Mouse (Mus musculus): ENCODE data around the gene Phyhd1. TPM values are rescaled to one million over a fixed set of nuclear protein-coding genes. Genes with fewer than 3 reads are reported as not detected.

The Phyhd1 gene
- total and polyA plus RNA-seq, 3 experiments = 0.19 to 1.6 TPM; not detected in 1

- H3K27me3 ChIP-seq (ENCODE audit: control insufficient read depth in 1 of 2, insufficient read depth in 2 of 2, low read length in 2 of 2) = no peaks in the 10 kb centered on the region
- no peak for DNase-seq (ENCODE audit: low read depth, low spot score)
- no peak overlapping the region for H3K27ac ChIP-seq (ENCODE audit: control insufficient read depth, low read depth, low read length)
- H3K9me3 ChIP-seq (replicated peaks; ENCODE audit: insufficient read depth, low read length) = no peaks in the 10 kb centered on the region
- H3K36me3 ChIP-seq (ENCODE audit: control insufficient read depth in 1 of 2, insufficient read depth in 2 of 2, low read length in 2 of 2) = no peaks in the 10 kb centered on the region; a peak in 1 of 4 replicates
- H3K4me1 ChIP-seq (ENCODE audit: control insufficient read depth in 1 of 2, insufficient read depth in 2 of 2, low read length in 2 of 2) = no peaks in the 10 kb centered on the region
- no peak overlapping the region for H3K9ac ChIP-seq (ENCODE audit: control insufficient read depth, low read depth, low read length, poor library complexity, severe bottlenecking)
- H3K4me3 ChIP-seq (ENCODE audit: control insufficient read depth in 1 of 2, insufficient read depth in 1 of 2, low read depth in 2 of 2, low read length in 2 of 2) = no peak overlapping the region
- H3K79me2 ChIP-seq (ENCODE audit: control insufficient read depth, insufficient read depth, low read length, poor library complexity) = no peaks in the 10 kb centered on the region
- TF ChIP-seq ZNF384 (IDR thresholded peaks at IDR 0.05; ENCODE audit: low read depth, low read length) = no peak
- no peak for TF ChIP-seq EP300 (IDR thresholded peaks at IDR 0.05; ENCODE audit: low read depth in 1 of 2, low read length in 2 of 2)
- TF ChIP-seq NRF1 (IDR thresholded peaks at IDR 0.05; ENCODE audit: insufficient read depth, low read depth, low read length, poor library complexity, severe bottlenecking) = no peak
- no peak for TF ChIP-seq POLR2A (IDR thresholded peaks at IDR 0.05; ENCODE audit: control insufficient read depth in 1 of 2, insufficient read depth in 1 of 2, low read depth in 1 of 2, low read length in 2 of 2, poor library complexity in 1 of 2)
- TF ChIP-seq MXI1 (IDR thresholded peaks at IDR 0.05; ENCODE audit: low read depth, low read length) = no peak
- TF ChIP-seq BHLHE40 (IDR thresholded peaks at IDR 0.05; ENCODE audit: borderline replicate concordance, low read depth, low read length) = no peak
- no peak for TF ChIP-seq SIN3A (IDR thresholded peaks at IDR 0.05; ENCODE audit: low read length)
- no peak for TF ChIP-seq KAT2A (conservative IDR thresholded peaks at IDR 0.05; ENCODE audit: low read depth, low read length)
- no peak for TF ChIP-seq CTCF (IDR thresholded peaks at IDR 0.05 in 2 of 3, conservative IDR thresholded peaks at IDR 0.05 in 1 of 3; ENCODE audit: control insufficient read depth in 1 of 3, insufficient read depth in 1 of 3, low read depth in 2 of 3, low read length in 3 of 3, poor library complexity in 1 of 3, severe bottlenecking in 1 of 3)
- TF ChIP-seq MAFK (IDR thresholded peaks at IDR 0.05; ENCODE audit: borderline replicate concordance, low read depth, low read length) = no peak
Measured at GRCm38 (mm10) chr2:30259131-30260064, 6.6 kb upstream of the Phyhd1 start.

GRCm38 (mm10) chr2:30261064-30261736, 4.8 kb upstream of the Phyhd1 start:
- Histone ChIP-seq H3K79me2 (ENCODE audit: control insufficient read depth, insufficient read depth, low read length, poor library complexity) (no peaks in the 10 kb centered on the region; the same call in 1 of the 2 replicates), H3K9ac (ENCODE audit: control insufficient read depth, low read depth, low read length, poor library complexity, severe bottlenecking) (no peak overlapping the region), H3K4me1 (ENCODE audit: control insufficient read depth in 1 of 2, insufficient read depth in 2 of 2, low read length in 2 of 2) (peaks cover 10 to 14% of the 10 kb centered on the region in 2 experiments), H3K27ac (ENCODE audit: control insufficient read depth, low read depth, low read length) (no peak overlapping the region), H3K36me3 (ENCODE audit: control insufficient read depth in 1 of 2, insufficient read depth in 2 of 2, low read length in 2 of 2) (peaks cover 0 to 14% of the 10 kb centered on the region in 2 experiments; a peak in 3 of 4 replicates), H3K4me3 (ENCODE audit: control insufficient read depth in 1 of 2, insufficient read depth in 1 of 2, low read depth in 2 of 2, low read length in 2 of 2) (no peak overlapping the region), H3K27me3 (ENCODE audit: control insufficient read depth in 1 of 2, insufficient read depth in 2 of 2, low read length in 2 of 2) (no peaks in the 10 kb centered on the region), H3K9me3 (replicated peaks; ENCODE audit: insufficient read depth, low read length) (no peaks in the 10 kb centered on the region)
- peak; percentile 37 for DNase-seq (ENCODE audit: low read depth, low spot score)
- TF ChIP-seq ZMIZ1 (IDR thresholded peaks at IDR 0.05; ENCODE audit: low read depth, low read length) (no peak), POLR2A (IDR thresholded peaks at IDR 0.05; ENCODE audit: control insufficient read depth in 1 of 2, insufficient read depth in 1 of 2, low read depth in 1 of 2, low read length in 2 of 2, poor library complexity in 1 of 2) (no peak), CTCF (IDR thresholded peaks at IDR 0.05 in 2 of 3, conservative IDR thresholded peaks at IDR 0.05 in 1 of 3; ENCODE audit: control insufficient read depth in 1 of 3, insufficient read depth in 1 of 3, low read depth in 2 of 3, low read length in 3 of 3, poor library complexity in 1 of 3, severe bottlenecking in 1 of 3) (peak in 1 of 3 experiments; percentile 38; a peak in 2 of 6 replicates), SMC3 (IDR thresholded peaks at IDR 0.05; ENCODE audit: low read depth, low read length) (peak; percentile 32; the same call in 1 of the 2 replicates), EP300 (IDR thresholded peaks at IDR 0.05; ENCODE audit: low read depth in 1 of 2, low read length in 2 of 2) (no peak), USF2 (IDR thresholded peaks at IDR 0.05; ENCODE audit: borderline replicate concordance in 1 of 2, insufficient read depth in 1 of 2, low read depth in 1 of 2, low read length in 2 of 2) (no peak), USF1 (IDR thresholded peaks at IDR 0.05; ENCODE audit: low read depth, low read length) (no peak), RCOR1 (IDR thresholded peaks at IDR 0.05; ENCODE audit: low read depth, low read length) (no peak), ZC3H11A (IDR thresholded peaks at IDR 0.05; ENCODE audit: low read depth, low read length) (no peak), MYB (IDR thresholded peaks at IDR 0.05; ENCODE audit: low read depth, low read length) (no peak), HCFC1 (IDR thresholded peaks at IDR 0.05; ENCODE audit: low read depth, low read length) (no peak), CHD2 (IDR thresholded peaks at IDR 0.05; ENCODE audit: low read length) (no peak), TCF12 (IDR thresholded peaks at IDR 0.05; ENCODE audit: low read depth, low read length) (no peak)

Measured in MEL (cell line).